18 mouse cellular contexts compared by ENCODE assay signal in genomic region chr13:94381427-94381826, GRCm38 (mm10). TPM values are rescaled to one million over a fixed set of nuclear protein-coding genes. Genes with fewer than 3 reads are reported as not detected.
DNase-seq lines count a peak whose midpoint lies in the region; ATAC-seq and TF ChIP-seq lines count a peak whose summit lies in the region.
"Had no signal": no experiment of that assay in that cellular context is flagged by ENCODE, and none has a peak within 500 bp of the region (broad histone marks: within the 10 kb centered on the region; RNA-seq: fewer than 3 reads in every experiment).

No protein-coding gene starts in this region.

- H3K27me3 ChIP-seq in heart, adult 2 months (ENCODE audit: control insufficient read depth, insufficient read depth, low read length), result no peaks in the 10 kb centered on the region
- no peaks in the 10 kb centered on the region for H3K27me3 ChIP-seq in heart, embryonic 10.5 days (ENCODE audit: insufficient read depth, poor library complexity, severe bottlenecking)
- H3K27me3 ChIP-seq in lung, embryonic 16.5 days (ENCODE audit: control insufficient read depth, insufficient read depth, low read depth, low read length), result no peaks in the 10 kb centered on the region
- H3K27me3 ChIP-seq: limb, embryonic 12.5 days; midbrain, embryonic 12.5 days had no signal

- peak overlapping the region; percentile 39; the same call in 1 of the 2 replicates for H3K9ac ChIP-seq in heart, adult 2 months (ENCODE audit: low read depth, low read length)
- H3K9ac ChIP-seq in lung, embryonic 16.5 days (ENCODE audit: low read length), result no peak overlapping the region
- H3K9ac ChIP-seq: limb, embryonic 12.5 days; midbrain, embryonic 12.5 days had no signal

- no peak for TF ChIP-seq EP300 in heart, adult 2 months (IDR thresholded peaks at IDR 0.05; ENCODE audit: insufficient read depth, low read depth, low read length)

- DNase-seq in heart, adult 2 months, result no peak
- DNase-seq in heart, embryonic 10.5 days (ENCODE audit: low spot score), result no peak
- DNase-seq in lung, postnatal 14 days, result no peak
- no peak for DNase-seq in frontal cortex, postnatal 25 days (ENCODE audit: low spot score in 2 of 2)
- no peak for DNase-seq in thymus, postnatal 36 days
- DNase-seq: adrenal gland, adult 8-10 months; B cell, adult 2 months; cerebellum, postnatal 10 days; heart, postnatal 36 days; right cerebral cortex, postnatal 25 days; thymus, postnatal 4 days had no signal

- intact Hi-C loops in heart, adult 2 months (cut with DNase I), result loop anchor here (2.0 to 5.0 kb wide), 2 partner anchors 56 to 561 kb away; no protein-coding TSS in a partner anchor

- no peak for TF ChIP-seq CTCF in heart, adult 2 months (IDR thresholded peaks at IDR 0.05)

- no peak overlapping the region for H3K4me3 ChIP-seq in heart, adult 2 months
- no peak overlapping the region for H3K4me3 ChIP-seq in heart, embryonic 10.5 days
- H3K4me3 ChIP-seq in lung, embryonic 16.5 days (ENCODE audit: low read length), result no peak overlapping the region
- H3K4me3 ChIP-seq: left cerebral cortex, adult 2 months; limb, embryonic 12.5 days; midbrain, embryonic 12.5 days had no signal

- peak overlapping the region; percentile 37 for H3K4me2 ChIP-seq in lung, embryonic 16.5 days (ENCODE audit: low read depth, low read length)
- H3K4me2 ChIP-seq: heart, embryonic 11.5 days; limb, embryonic 12.5 days; midbrain, embryonic 12.5 days had no signal

- H3K36me3 ChIP-seq in heart, adult 2 months (ENCODE audit: control insufficient read depth, insufficient read depth, low read length), result no peaks in the 10 kb centered on the region; the same call in 1 of the 2 replicates
- no peaks in the 10 kb centered on the region for H3K36me3 ChIP-seq in heart, embryonic 10.5 days
- no peaks in the 10 kb centered on the region for H3K36me3 ChIP-seq in lung, embryonic 16.5 days (ENCODE audit: control insufficient read depth, insufficient read depth, low read length)
- H3K36me3 ChIP-seq: limb, embryonic 12.5 days; midbrain, embryonic 12.5 days had no signal

- H3K4me1 ChIP-seq in heart, adult 2 months (ENCODE audit: control insufficient read depth, insufficient read depth, low read length), result peaks cover 5% of the 10 kb centered on the region
- peaks cover 19% of the 10 kb centered on the region; the same call in 1 of the 2 replicates for H3K4me1 ChIP-seq in heart, embryonic 10.5 days
- peaks cover 30% of the 10 kb centered on the region for H3K4me1 ChIP-seq in lung, embryonic 16.5 days (replicated peaks; ENCODE audit: control insufficient read depth, insufficient read depth, low read length)
- H3K4me1 ChIP-seq: limb, embryonic 12.5 days had no signal

- WGBS in heart, adult 2 months, result 50% methylated on average over 4 of the region's 4 CpGs
- 81% methylated on average over 4 of the region's 4 CpGs for WGBS in heart, embryonic 10.5 days
- WGBS in lung, embryonic 16.5 days, result 42% methylated on average over 4 of the region's 4 CpGs

- no peaks in the 10 kb centered on the region; the same call in none of the 2 replicates for H3K79me2 ChIP-seq in heart, adult 2 months (replicated peaks; ENCODE audit: control insufficient read depth, insufficient read depth, low read length)

- H3K9me3 ChIP-seq in heart, embryonic 10.5 days, result no peaks in the 10 kb centered on the region
- no peaks in the 10 kb centered on the region for H3K9me3 ChIP-seq in lung, embryonic 16.5 days (ENCODE audit: control insufficient read depth, low read length)
- H3K9me3 ChIP-seq: limb, embryonic 12.5 days; midbrain, embryonic 12.5 days had no signal

- H3K27ac ChIP-seq in heart, adult 2 months, result peak overlapping the region; percentile 69
- H3K27ac ChIP-seq in heart, embryonic 10.5 days, result no peak overlapping the region
- no peak overlapping the region for H3K27ac ChIP-seq in lung, embryonic 16.5 days (ENCODE audit: low read length)
- H3K27ac ChIP-seq: left cerebral cortex, adult 2 months; limb, embryonic 12.5 days; midbrain, embryonic 12.5 days had no signal

- peak; percentile 53; the same call in 1 of the 2 replicates for ATAC-seq in lung, embryonic 16.5 days (ENCODE audit: low read depth)
- peak; percentile 30 to 47; a peak in 3 of 4 replicates for ATAC-seq in hematopoietic stem cell, adult 5-6 weeks (replicated peaks in 1 of 2; ENCODE audit: insufficient read depth in 1 of 2, low FRiP score in 2 of 2, low TSS enrichment in 1 of 2, low read depth in 1 of 2, poor library complexity in 2 of 2, severe bottlenecking in 2 of 2)
- ATAC-seq in megakaryocyte progenitor cell, adult 5-6 weeks (replicated peaks; ENCODE audit: poor library complexity), result peak; percentile 65

- TF ChIP-seq POLR2A in heart, adult 2 months (IDR thresholded peaks at IDR 0.05; ENCODE audit: insufficient read depth, low read depth, low read length), result no peak

RNA-seq across cellular contexts. Expression of gene Ap3b1, which starts 22.7 kb away (rescaled TPM):
- 10 to 100 TPM; 23.4 to 27.5 TPM for total RNA-seq in heart, adult 2 months (2021)
- polyA plus RNA-seq in heart, adult 2 months (2012; rRNA removed), result 16.6 and 27.9 TPM in 2 replicates
- polyA plus RNA-seq in heart, embryonic 10.5 days (2016; fragmentation: Nextera tagmentation; extraction: Ambion mirVana), result 37.3 and 38.8 TPM in 2 replicates
- 41.0 and 42.5 TPM in 2 replicates for polyA plus RNA-seq in lung, embryonic 16.5 days (2015; fragmentation: Nextera tagmentation; extraction: Ambion mirVana)
- 107 and 113 TPM in 2 replicates for total RNA-seq in hematopoietic stem cell, adult 5-6 weeks (2017)
- total RNA-seq in megakaryocyte progenitor cell, adult 5-6 weeks (2015), result 50.4 and 53.4 TPM in 2 replicates
- total RNA-seq in megakaryocyte progenitor cell, adult 5-6 weeks (2017), result 81.8 and 105 TPM in 2 replicates
